Mouse (Mus musculus) liver, adult 2 months (tissue): ENCODE measurements around the gene Pcsk6. TPM values are rescaled to one million over a fixed set of nuclear protein-coding genes. Genes with fewer than 3 reads are reported as not detected.
A peak's percentile ranks its signal among the peaks of the same experiment; 100 is the strongest.

Source experiments
- DNase-seq: peaks from one replicate; pipeline ENCODE4 v3.0.0-alpha.2; 2011; ENCODE audit warnings: low read depth, low spot score; ENCODE audit errors: extremely low read depth
- H3K27ac ChIP-seq: fragments of 200-500 bp; replicated peaks from 2 replicates; pipeline ENCODE4 v1.5.1; 2012; ENCODE audit warnings: low read depth, mild to moderate bottlenecking, control low read depth, inconsistent platforms, low read length; ENCODE audit not compliant: insufficient read depth
- H3K27me3 ChIP-seq: fragments of 200-500 bp; 2 replicates; pipeline ENCODE4 v1.6.1; 2012; ENCODE audit warnings: mild to moderate bottlenecking, moderate library complexity, low read length, inconsistent platforms; ENCODE audit not compliant: control insufficient read depth, insufficient read depth
- H3K36me3 ChIP-seq: fragments of 200-500 bp; 2 replicates; pipeline ENCODE4 v1.6.1; 2012; ENCODE audit warnings: low read length, inconsistent platforms; ENCODE audit not compliant: control insufficient read depth, insufficient read depth
- H3K4me1 ChIP-seq: fragments of 200-500 bp; 2 replicates; pipeline ENCODE4 v1.6.1; 2011; ENCODE audit warnings: low read length; ENCODE audit not compliant: control insufficient read depth, insufficient read depth
- H3K4me3 ChIP-seq: fragments of 200-500 bp; 2 replicates; pipeline ENCODE4 v1.5.1; 2011; ENCODE audit warnings: low read depth, mild to moderate bottlenecking, control low read depth, low read length, moderate library complexity; ENCODE audit not compliant: insufficient read depth
- H3K79me2 ChIP-seq: fragments of 200-500 bp; 2 replicates; pipeline ENCODE4 v1.6.1; 2012; ENCODE audit warnings: inconsistent platforms, mild to moderate bottlenecking, low read length, moderate library complexity; ENCODE audit not compliant: control insufficient read depth, insufficient read depth
- H3K9ac ChIP-seq: fragments of 200-500 bp; 2 replicates; pipeline ENCODE4 v1.6.1; 2012; ENCODE audit warnings: low read depth, mild to moderate bottlenecking, control low read depth, inconsistent platforms, low read length
- CTCF ChIP-seq: fragments of 200-500 bp; IDR thresholded peaks from 2 replicates; pipeline ENCODE4 v1.5.1; 2011; ENCODE audit warnings: low read depth, low read length, control low read depth
- POLR2A ChIP-seq: fragments of 200-500 bp; IDR thresholded peaks from 2 replicates; pipeline ENCODE4 v1.6.1; 2011; ENCODE audit warnings: low read length, control low read depth; ENCODE audit not compliant: insufficient read depth; ENCODE audit errors: extremely low read depth
- WGBS: fragments of 180-500 bp; shearing (Covaris S2); methylation state at CpG from one replicate; pipeline ENCODE4 v1.1.7; 2018; 5-methylcytosine and 5-hydroxymethylcytosine counted together
- polyA plus RNA-seq: library from polyadenylated mRNA; depleted of rRNA; stranded (reverse); fragments of >200 nt; gene quantifications from 2 replicates; pipeline ENCODE4 v1.2.3, GENCODE M21; 2012
- total RNA-seq: library from RNA; depleted of rRNA; stranded (reverse); fragments of >200 nt; gene quantifications from 2 replicates; pipeline ENCODE4 v1.2.3, GENCODE M21; 2014

Gene Pcsk6
- total and polyA plus RNA-seq, 2 experiments = 43.2 to 50.2 TPM

DNA sequence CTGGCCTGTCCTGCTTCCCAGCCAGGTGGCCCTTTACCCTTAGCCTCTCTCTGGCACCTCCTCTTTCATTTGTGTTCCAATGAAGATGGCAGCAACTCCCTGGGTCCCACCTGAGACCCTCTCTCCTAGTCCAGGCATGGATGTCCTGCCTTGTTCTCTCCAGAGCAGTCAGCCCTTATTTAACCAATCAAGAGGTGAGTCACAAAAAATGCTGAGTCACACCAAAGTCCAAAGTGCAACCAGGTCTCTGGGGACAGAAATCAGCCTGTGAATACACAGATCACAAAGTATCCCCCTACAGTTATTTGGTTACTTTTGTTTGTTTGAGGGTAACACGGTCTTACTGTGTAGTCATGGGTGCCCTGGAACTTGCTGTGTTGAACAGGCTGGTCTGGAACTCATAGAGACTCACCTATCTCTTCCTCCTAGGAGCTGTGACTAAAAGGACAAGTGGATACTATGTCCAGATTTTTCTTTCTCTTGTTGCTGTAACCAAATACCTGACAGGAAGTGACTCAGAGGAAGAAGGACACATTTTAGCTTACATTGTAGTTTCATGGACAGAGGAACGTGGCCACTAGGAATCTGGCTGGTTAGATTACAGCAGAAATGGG lies 38.9 kb upstream of the Pcsk6 start:
- H3K9ac ChIP-seq = no peak overlapping the region
- H3K4me1 ChIP-seq = peaks cover 8% of the 10 kb centered on the region
- no peak overlapping the region for H3K4me3 ChIP-seq
- TF ChIP-seq POLR2A = no peak
- no peaks in the 10 kb centered on the region for H3K79me2 ChIP-seq
- 34% methylated on average over 2 of the region's 2 CpGs for WGBS
- no peaks in the 10 kb centered on the region for H3K36me3 ChIP-seq
- H3K27me3 ChIP-seq = no peaks in the 10 kb centered on the region
- peak; percentile 89 for DNase-seq
- H3K27ac ChIP-seq = peak overlapping the region; percentile 92

DNA sequence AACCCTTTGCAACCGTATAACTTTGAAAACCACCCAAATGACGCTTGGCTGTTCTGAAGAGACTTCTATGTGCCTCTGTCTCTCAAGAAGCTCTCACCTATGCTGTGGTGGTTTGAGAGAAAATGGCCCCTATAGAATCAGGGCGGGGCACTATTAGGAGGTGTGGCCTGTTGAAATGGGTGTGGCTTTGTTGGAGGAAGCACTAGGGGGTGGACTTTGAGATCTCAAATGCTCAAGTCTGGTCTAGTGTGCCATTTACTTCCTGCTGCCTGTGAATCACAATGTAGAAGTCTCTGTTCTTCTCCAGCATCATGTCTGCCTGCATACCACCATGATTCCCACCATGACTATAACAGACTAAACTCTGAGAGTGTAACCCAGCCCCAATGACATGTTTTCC lies 21.8 kb upstream of the Pcsk6 start:
- no peak for TF ChIP-seq POLR2A
- TF ChIP-seq CTCF = no peak
- DNase-seq = no peak
- no peaks in the 10 kb centered on the region for H3K4me1 ChIP-seq
- H3K27ac ChIP-seq = no peak overlapping the region
- no peak overlapping the region for H3K4me3 ChIP-seq
- 93% methylated on average over 3 of the region's 3 CpGs for WGBS
- no peaks in the 10 kb centered on the region for H3K36me3 ChIP-seq
- H3K9ac ChIP-seq = no peak overlapping the region
- H3K79me2 ChIP-seq = no peaks in the 10 kb centered on the region
- H3K27me3 ChIP-seq = no peaks in the 10 kb centered on the region

DNA sequence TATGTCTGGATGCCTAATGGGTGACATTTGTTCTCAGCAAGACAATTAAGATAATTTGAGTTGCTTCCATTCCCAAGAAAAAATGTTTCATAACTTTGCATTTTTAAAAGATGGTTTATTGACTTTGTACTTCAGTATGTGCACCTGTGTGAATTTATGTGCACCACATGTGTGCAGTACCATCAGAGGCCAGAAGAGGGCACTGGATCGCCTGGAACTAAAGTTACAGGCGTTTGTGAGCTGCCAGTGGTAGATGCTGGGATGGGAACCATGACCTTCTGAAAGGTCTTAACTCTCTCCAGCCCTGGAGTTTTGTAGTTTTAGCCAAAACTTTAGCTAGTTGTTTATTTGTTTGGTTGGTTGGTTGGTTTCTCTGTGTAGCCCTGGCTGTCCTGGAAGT lies 18.3 kb upstream of the Pcsk6 start:
- Histone ChIP-seq H3K9ac (no peak overlapping the region), H3K4me1 (no peaks in the 10 kb centered on the region), H3K36me3 (no peaks in the 10 kb centered on the region), H3K27me3 (no peaks in the 10 kb centered on the region), H3K27ac (no peak overlapping the region), H3K4me3 (no peak overlapping the region), H3K79me2 (no peaks in the 10 kb centered on the region)
- WGBS = 46% methylated on average over 2 of the region's 2 CpGs
- no peak for DNase-seq
- TF ChIP-seq CTCF (no peak), POLR2A (no peak)

DNA sequence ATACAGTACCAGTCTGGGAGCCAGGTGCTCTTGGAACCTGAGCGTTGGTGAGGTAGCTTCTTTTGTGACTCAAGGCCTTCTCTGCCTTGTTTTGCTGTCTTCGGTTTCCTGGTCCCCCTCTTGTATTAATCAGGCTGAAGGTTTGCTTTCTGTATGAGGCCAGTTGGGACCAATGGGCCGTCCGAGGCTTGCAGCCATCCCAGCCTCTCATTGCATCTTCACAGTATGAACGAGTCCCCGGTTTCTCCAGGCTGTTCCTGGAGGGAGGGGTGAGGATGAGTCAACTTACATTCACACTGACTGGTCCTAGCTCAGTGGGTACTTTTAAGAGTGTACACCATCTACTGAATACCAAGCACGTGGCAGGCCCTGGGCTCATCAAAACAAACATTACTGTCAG lies 553 bp upstream of the Pcsk6 start:
- Histone ChIP-seq H3K4me1 (peaks cover 13% of the 10 kb centered on the region), H3K79me2 (peaks cover 11% of the 10 kb centered on the region; the same call in 1 of the 2 replicates), H3K9ac (no peak overlapping the region), H3K27me3 (no peaks in the 10 kb centered on the region), H3K27ac (0 out of 2 replicates have a peak overlapping the region, but pooled peaks have one; percentile 11), H3K36me3 (no peaks in the 10 kb centered on the region), H3K4me3 (no peak overlapping the region)
- no peak for TF ChIP-seq CTCF
- no peak for TF ChIP-seq POLR2A
- WGBS = 67% methylated on average over 7 of the region's 7 CpGs
- DNase-seq = no peak

DNA sequence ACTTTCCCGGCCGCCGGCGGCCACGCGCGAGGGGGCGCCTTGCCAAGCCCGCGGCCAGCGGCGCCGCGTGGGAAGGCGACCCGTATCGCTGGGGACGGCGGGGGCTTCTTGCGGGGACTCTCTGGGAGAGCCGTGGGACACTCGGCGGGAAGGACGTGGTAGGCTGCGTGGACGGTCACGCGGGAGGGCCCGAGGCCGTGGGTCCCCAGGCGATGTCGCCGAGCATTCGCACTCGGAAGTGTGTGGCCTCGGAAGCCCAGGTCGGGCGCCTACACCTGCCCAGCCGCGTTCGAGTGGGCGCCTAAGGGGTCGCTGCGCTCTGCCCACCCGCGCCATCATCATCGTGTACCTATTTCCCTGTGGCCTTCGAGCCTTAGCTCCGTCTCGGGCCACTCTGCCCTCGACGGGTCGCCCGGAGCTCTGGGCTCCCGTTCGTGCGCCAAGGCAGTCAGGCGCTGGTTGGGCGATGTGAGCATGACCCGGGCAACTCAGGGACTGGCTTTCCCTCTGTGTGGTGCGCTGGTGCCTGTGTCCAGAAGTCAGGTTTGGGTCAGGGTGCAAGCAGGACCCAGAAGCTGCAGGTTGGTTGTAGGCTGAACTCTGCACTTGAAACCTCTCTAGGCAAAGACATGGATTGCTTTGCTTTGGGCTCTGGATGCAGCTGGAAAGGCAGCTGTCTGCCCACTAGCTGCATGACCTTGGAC lies 1.1 kb downstream of the Pcsk6 start:
- no peaks in the 10 kb centered on the region for H3K36me3 ChIP-seq
- H3K9ac ChIP-seq = peak overlapping the region; percentile 95
- WGBS = 2% methylated on average over 61 of the region's 61 CpGs
- H3K27ac ChIP-seq = peak overlapping the region; percentile 77
- peaks cover 11% of the 10 kb centered on the region; the same call in 1 of the 2 replicates for H3K79me2 ChIP-seq
- H3K4me3 ChIP-seq = peak overlapping the region; percentile 78
- H3K27me3 ChIP-seq = no peaks in the 10 kb centered on the region
- TF ChIP-seq POLR2A (peak; percentile 57; the same call in 1 of the 2 replicates), CTCF (no peak)
- peak; percentile 90 for DNase-seq
- peaks cover 13% of the 10 kb centered on the region for H3K4me1 ChIP-seq

DNA sequence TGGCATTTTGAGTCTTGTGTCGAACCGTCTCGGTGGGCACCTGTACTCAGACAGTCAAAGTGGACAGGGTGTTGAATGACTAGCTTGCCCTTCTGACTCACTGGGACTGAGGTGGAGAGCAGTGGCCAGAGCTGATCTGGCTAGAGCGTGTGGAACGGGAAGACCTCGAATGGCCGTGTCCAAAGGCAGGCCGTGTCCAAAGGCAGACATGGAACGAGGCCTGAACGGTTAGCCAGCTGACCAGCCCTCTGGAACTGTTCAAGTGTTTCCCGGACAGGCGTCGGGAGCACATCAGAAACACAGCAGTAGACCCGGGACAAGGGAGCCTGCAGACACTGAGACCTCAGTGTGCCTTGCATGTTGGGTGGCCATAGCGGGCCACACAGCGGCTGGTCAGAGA lies 7.6 kb downstream of the Pcsk6 start:
- peaks cover 29% of the 10 kb centered on the region for H3K79me2 ChIP-seq
- H3K4me3 ChIP-seq = no peak overlapping the region
- WGBS = 79% methylated on average over 16 of the region's 16 CpGs
- DNase-seq = peak; percentile 64
- H3K9ac ChIP-seq = no peak overlapping the region
- H3K27me3 ChIP-seq = no peaks in the 10 kb centered on the region
- H3K4me1 ChIP-seq = peaks cover 15% of the 10 kb centered on the region
- no peaks in the 10 kb centered on the region for H3K36me3 ChIP-seq
- TF ChIP-seq POLR2A (no peak), CTCF (no peak)
- H3K27ac ChIP-seq = no peak overlapping the region
